Mouse (Mus musculus) adrenal gland, adult 18-20 months (tissue): ENCODE data around the gene Tdpoz5. TPM values are rescaled to one million over a fixed set of nuclear protein-coding genes. Genes with fewer than 3 reads are reported as not detected.
"Not testable (repeated sequence)": the region's sequence is repeated elsewhere in the genome, so short reads cannot be mapped to it uniquely, and the experiment has no call there.

Experiments
- DNase-seq, 2 experiments: peaks; one replicate each; pipeline ENCODE4 v3.0.0; 2021 to 2022; ENCODE audit warnings: low spot score in 2 of 2
- long read RNA-seq, 2 experiments: library from polyadenylated mRNA; stranded (forward); transcript quantifications; one replicate each; pipeline ENCODE4 v2.0.0; 2021
- total RNA-seq, 2 experiments: library from RNA; stranded (reverse); gene quantifications; 1 replicate in 1 of 2; 2 replicates in 1 of 2; pipeline ENCODE4 v1.2.3; 2021

Gene Tdpoz5
- not detected for total RNA-seq
- long read RNA-seq, experiment 1 = 0 reads
- long read RNA-seq, experiment 2 = 0 reads

GRCm38 (mm10) chr3:93961214-93961613 is at the start of gene Tdpoz5:
Tdpoz5 (minus strand) TSS chr3:93961314.
- not testable (repeated sequence) for DNase-seq

- not testable (repeated sequence) for DNase-seq
Measured at GRCm38 (mm10) chr3:93968938-93969337, 7.8 kb upstream of the Tdpoz5 start.

- not testable (repeated sequence) for DNase-seq
Measured at GRCm38 (mm10) chr3:93943443-93943842, 17.7 kb downstream of the Tdpoz5 start, which contains the start of gene Gm9117. Gm9117 (minus strand) TSS chr3:93943543.

GRCm38 (mm10) chr3:93938386-93938785 is 22.7 kb downstream of the Tdpoz5 start:
- DNase-seq = not testable (repeated sequence)

Other genes starting within 250 kb of the Tdpoz5 start
- not detected for gene Gm5773, start 188.3 kb downstream of the Tdpoz5 start, total RNA-seq
- gene Tdpoz4, start 164.9 kb downstream of the Tdpoz5 start, total RNA-seq = not detected
- gene Tdpoz3, start 135.3 kb downstream of the Tdpoz5 start, total RNA-seq = not detected
- gene Gm9117, start 17.8 kb downstream of the Tdpoz5 start, total RNA-seq = not detected
- gene Gm9125, start 93.6 kb upstream of the Tdpoz5 start, total RNA-seq = not detected
- not detected for gene Gm10697, start 111.3 kb upstream of the Tdpoz5 start, total RNA-seq
- not detected for gene Gm10696, start 216.9 kb upstream of the Tdpoz5 start, total RNA-seq
- not detected for gene Gm5286, start 235.4 kb upstream of the Tdpoz5 start, total RNA-seq